Mouse (Mus musculus) stomach, postnatal 0 days (tissue): ENCODE data around the gene Sdsl.

Experiments used
- CTCF ChIP-seq: IDR thresholded peaks from 2 replicates; pipeline ENCODE4 v1.5.1; 2016; ENCODE audit warnings: antibody characterized with exemption, low read depth, mild to moderate bottlenecking, moderate library complexity
- EP300 ChIP-seq: optimal IDR thresholded peaks from 2 replicates; pipeline ENCODE3; 2016; ENCODE audit warnings: antibody characterized with exemption

DNA sequence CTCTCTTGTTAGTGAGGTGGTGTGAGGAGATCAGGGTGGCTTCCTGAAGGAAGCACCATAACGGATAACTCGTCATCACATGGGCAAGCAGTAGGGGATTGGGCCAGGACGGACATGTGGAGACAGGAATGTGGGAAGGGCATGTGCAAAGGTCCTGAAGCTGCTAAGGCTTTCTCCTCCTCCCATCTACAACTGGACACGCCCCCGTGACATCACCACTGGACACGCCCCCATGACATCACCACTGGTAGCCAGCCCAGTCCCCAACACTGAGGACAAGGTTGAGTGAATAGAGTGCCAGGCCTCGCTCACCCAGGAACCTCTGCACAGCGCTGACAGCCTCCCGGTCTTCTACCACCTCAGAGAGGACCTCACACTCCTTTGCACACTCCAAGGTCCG is 13.5 kb downstream of the Sdsl start:
- TF ChIP-seq CTCF (no peak), EP300 (no peak)
